Mouse (Mus musculus) layer of hippocampus, postnatal 10 days (tissue): ENCODE results near the gene Ccnh. TPM values are rescaled to one million over a fixed set of nuclear protein-coding genes. Genes with fewer than 3 reads are reported as not detected.
A peak's percentile ranks its signal among the peaks of the same experiment; 100 is the strongest.
"Not testable (repeated sequence)": the region's sequence is repeated elsewhere in the genome, so short reads cannot be mapped to it uniquely, and the experiment has no call there.

Source experiments
- DNase-seq, 2 experiments: peaks; one replicate each; pipeline ENCODE4 v3.0.0; 2021; ENCODE audit warnings: low spot score in 2 of 2
- long read RNA-seq: library from polyadenylated mRNA; stranded (forward); transcript quantifications from one replicate; pipeline ENCODE4 v2.0.0, GENCODE M21; 2023
- total RNA-seq, 2 experiments: library from RNA; stranded (reverse); gene quantifications; 2 replicates each; pipeline ENCODE4 v1.2.3; 2021

Ccnh gene
- total RNA-seq = 10 to 100 TPM; 63.4 to 67.3 TPM
- long read RNA-seq, transcript Ccnh-201 (9 exons, 2,045 nt) = major isoform, 98 of 123 reads
- long read RNA-seq, transcript Ccnh-202 (9 exons, 1,055 nt) = minor isoform, 9 of 123 reads
- long read RNA-seq, partial matches to known transcripts = 5 of 123 reads
- long read RNA-seq, other reads (novel, unspliced or antisense) = 11 of 123 reads

DNA sequence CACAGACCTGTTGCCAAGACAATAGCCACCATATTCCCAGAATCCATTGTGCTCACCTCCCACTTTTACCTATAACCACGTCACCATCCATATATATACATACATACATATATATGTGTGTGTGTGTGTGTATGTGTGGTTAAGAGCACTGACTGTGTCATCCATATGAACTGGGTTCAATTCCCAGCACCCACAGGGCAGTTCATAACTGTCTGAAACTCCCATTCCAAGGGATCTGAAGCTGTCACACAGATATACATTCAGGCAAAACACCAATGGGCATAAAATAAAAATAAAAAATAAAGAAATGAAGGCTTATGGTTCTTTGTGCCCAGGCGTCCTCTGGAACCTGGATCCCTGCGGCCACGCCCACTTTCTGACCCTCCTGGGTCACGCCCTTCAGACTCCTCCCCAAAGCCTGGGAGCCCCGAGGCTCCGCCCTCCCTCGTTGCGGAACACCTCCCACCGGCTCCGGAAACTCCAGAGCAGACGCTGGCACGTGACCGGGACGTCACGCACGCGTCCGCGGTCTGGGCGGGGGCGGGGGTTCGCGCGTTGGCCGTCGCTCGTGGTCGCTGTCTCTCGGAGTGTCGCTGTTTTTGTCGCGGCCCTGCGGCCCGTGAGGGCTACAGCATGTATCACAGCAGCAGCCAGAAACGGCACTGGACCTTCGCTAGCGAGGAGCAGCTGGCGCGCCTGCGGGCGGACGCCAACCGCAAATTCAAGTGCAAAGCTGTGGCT lies at the start of gene Ccnh:
Ccnh (plus strand) TSS at position 506 of the 741 bp plus-strand sequence.
- DNase-seq = peak; percentile 92 to 95

DNA sequence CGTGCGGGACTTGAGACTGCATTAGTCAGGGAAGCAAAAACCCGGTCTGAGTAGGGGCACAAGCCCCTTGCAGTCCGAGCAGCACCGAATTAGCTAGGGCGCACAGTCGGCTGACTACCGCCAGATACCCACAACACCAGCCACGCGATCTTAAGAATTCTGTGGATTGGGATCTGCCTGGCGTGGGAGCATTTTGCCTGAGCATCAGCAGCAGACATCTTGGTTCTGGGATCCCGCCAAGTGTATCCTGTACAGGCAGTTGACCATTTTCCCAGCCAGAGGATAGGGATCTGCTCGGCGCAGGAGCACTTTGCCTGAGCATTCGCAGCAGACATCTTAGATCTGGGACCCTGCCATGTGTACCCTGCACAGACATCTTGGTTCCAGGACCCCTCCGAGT lies 45.8 kb upstream of the Ccnh start:
- DNase-seq = not testable (repeated sequence)

DNA sequence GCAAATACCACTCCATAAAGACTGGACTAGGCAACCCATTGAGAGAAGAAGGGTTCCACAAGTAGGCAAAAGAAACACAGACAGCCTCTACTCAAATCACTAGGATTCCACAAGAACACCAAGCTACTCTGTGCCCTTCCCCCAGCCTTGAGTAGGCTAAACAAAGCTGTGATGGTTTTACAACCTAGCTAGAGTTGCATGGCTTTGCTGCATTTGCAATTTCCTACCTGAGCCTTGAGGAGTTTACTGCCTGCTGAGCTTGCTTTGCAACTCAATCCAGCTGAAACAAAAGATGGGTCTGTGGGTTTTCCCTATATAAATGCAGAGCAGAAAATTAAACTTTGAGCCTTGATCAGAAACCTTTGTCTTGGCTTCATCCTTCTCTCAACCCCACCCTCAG lies 42.7 kb upstream of the Ccnh start:
- no peak for DNase-seq

DNA sequence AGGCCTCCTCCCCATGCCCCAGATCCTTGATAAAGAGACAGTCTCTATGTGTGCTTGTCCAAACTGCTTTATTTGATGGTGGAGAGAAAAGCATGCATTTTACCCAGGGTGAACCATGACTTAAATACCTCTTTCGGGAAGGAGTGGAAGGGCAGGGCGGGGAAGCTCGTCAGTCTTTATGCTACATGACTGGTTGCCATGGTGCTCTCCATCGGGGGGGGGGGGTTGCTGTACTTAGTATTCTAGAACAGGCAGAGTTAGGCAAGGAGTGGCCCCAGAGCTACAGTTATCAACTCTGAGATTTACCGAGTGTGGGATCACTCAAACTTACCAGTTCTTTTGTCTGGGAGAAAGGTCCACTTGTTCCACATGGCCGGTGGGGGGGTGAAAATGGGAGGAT lies 34.5 kb upstream of the Ccnh start:
- DNase-seq = no peak

DNA sequence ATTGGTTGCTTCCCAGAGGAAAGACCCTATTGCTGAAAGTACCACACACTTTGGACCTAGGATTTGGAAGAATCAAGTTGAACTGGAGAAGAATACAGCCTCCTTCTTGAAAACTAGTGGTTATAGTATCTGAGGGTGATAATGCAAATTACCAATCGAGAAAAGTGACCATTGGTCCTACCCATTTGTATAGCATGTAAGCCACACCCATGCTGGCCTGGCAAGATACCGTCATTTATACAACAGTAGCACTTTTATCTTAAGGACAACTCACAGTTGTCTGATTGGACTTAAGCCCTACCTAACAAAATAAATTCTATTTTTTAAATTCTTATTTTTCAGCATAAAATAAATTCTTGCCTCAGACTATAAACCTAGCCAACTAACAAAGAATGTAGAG lies 29.2 kb upstream of the Ccnh start:
- DNase-seq = no peak

DNA sequence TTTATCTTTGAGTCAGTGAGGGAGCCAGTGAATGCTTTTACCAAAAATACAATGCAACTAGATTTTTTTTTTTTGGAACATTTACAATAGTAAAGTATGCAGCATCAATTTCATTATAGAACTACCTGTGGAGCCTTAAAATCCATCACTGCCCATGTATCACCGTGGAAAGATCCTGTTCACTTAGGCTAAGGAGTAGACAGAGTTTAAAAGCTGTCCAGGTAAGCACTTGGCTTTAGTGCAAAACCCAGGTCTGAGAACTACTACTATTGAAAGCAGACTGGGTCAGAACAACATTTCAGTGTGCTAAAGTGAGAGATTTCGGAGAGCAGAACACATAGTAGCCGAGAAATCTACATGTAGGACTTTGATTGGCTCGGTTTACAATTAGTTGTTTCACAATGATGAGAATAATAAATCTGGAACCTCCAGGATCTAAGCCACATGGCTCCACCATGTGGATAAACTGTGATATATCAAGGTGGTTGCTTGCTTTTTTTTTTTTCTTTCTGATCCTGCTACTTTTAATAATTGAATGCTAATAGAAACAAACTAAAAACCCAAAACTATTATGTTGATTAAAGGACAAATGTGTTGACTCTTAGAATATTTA lies 24.6 kb upstream of the Ccnh start:
- peak; percentile 6 to 20 for DNase-seq

DNA sequence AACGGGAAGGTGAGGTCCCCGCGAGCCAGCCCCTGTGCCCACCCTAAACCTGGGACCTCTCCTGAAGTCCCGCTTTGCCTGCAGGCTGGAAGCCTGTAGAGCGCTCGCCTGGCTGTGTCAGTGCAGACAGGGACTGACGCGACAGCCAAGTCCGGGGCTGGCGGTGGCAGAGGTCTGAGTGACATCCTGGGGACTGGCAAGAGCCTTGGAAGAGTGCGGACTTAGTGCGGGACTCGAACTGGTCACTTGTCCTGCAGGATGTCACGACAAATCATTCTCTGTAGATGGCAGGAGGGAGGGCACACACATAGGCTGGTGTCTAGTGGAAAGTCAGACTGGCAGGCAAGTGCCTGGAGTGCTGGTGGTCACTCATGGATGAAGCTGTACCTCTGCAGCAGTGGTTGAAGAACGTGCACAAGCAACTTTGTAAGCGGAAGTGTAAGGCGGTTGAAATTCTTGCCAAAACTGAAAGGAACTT lies 475 bp downstream of the Ccnh start:
- no peak for DNase-seq

DNA sequence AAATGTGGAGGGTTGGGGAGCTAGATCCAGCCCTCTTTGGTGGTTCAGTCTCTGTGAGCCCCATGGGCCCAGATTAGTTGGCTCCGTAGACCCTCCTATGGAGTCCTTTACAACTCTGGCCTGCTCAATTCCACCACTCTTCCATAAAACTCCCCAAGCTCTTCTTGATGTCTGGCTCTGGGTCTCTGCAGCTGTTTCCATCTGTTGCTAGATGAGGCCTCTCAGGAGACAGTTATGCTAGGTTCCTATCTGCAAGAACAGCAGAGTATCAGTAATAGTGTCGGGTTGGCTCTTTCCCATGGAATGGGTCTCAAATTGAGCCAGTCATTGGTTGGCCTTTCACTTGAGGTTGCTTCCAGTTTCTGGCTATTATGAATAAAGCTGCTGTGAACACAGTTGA lies 2.0 kb downstream of the Ccnh start:
- no peak for DNase-seq

DNA sequence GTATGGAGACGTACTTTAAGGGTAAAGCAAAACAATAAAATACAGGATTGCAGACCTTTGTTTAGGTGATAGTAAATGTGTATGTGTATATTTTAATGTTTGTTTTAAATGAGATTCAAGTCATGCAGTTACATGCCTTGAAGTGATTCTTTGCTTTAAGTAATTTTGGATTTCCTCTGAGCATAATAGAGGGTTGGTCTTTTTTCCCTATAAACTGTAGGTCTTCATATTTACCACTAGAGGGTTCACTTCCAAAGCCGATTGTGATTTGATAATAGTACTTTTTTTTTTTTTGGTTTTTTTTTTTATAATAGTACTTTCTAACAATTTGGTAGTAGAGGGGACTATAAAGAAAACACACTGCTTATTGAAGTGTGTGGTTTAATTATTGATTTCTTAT lies 18.3 kb downstream of the Ccnh start:
- DNase-seq = no peak

DNA sequence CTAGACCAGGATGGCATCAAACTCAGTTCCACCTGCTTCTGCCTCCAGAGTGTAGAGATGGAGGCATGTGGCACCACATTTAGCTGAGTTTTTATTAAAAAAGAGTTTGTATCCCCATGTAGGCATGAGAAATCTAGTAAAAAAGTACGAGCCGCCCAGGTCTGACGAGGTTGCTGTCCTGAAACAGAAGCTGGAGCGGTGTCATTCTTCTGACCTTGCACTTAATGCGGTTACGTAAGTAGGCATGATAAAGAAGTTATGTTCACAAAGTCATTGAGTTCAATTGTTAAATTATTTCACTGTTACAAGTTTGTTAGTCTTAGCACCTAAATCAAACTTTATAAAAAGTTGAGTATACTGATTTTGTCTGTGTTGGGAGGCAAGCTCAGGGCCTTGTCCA lies 19.4 kb downstream of the Ccnh start:
- DNase-seq = no peak

DNA sequence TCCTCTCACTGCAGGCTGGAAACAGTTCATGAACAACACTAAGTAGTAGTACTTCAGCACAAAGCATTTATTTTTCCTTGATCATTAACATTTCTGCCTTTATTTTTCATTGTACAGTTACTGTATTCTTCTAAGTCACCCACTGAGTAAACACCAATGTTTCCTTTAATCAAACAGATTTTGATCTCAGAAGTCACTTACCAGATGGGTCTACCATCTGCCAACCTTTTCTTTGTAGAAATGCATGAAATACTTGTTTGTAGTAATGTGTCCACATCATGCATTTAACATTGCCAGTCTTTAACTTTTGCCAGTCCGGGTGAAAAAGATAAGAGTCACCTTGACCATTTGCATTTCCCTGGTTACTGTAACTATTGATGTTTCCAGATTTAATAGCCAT lies 21.1 kb downstream of the Ccnh start:
- DNase-seq = no peak

DNA sequence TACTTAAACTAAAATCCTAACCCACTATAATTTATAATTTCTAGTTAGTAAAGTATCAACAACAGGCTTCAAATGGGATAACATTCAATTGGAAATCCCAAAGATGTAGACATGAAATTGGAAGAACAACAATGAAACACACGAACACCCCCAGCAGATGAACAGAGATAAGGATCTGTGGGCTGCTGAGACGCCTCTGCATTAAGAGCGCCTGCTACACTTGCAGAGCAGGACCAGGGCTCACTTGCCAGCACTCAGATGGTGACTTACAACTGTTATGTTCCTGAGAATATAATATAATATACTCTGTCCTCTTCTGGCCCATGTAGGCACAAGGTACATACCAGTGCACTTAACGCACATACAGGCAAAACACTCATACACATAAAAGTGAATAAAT lies 29.4 kb downstream of the Ccnh start:
- DNase-seq = no peak

DNA sequence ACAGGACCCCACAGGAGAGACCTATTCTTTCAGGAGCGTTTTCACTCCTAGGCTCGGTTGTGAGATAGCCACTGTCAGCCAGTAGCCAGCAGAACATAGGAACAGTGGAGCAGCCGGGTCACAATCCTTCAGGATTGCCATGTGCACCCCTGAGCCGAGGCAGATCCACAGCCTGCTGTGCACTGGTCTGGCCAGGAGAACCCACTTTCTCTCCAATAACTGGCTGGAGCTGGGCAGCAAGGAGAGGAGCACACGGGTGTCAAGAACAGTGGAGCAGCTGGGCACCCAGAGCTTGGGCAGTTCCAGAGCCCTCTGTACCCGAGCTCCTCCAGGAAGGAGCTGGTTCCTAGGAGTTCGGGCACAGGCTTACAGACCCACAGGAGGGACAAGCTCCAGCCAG lies 49.6 kb downstream of the Ccnh start:
- DNase-seq = no peak

Other genes starting within 250 kb of the Ccnh start
- 10 to 100 TPM; 70.2 to 70.6 TPM for gene Rasa1, start 99.7 kb downstream of the Ccnh start, total RNA-seq